Mouse (Mus musculus) embryo, embryonic 9.5 days (tissue): ENCODE results near the gene Rnasek.
A peak's percentile ranks its signal among the peaks of the same experiment; 100 is the strongest.

Experiments
- DNase-seq: peaks from one replicate; pipeline ENCODE4 v3.0.0-alpha.2; 2017; ENCODE audit errors: extremely low spot score

The Rnasek gene

GRCm38 (mm10) chr11:70236717-70237116 is 2.9 kb downstream of the Rnasek start:
- no peak for DNase-seq

- DNase-seq = no peak
These were observed 4.3 kb downstream of the Rnasek start for GRCm38 (mm10) chr11:70235254-70235900.

GRCm38 (mm10) chr11:70234497-70234896 is 5.1 kb downstream of the Rnasek start:
- no peak for DNase-seq

GRCm38 (mm10) chr11:70234037-70234436 is 5.6 kb downstream of the Rnasek start:
- DNase-seq = no peak

GRCm38 (mm10) chr11:70233016-70233415 is 6.6 kb downstream of the Rnasek start:
- no peak for DNase-seq

- peak; percentile 81 for DNase-seq
These were observed 7.1 kb downstream of the Rnasek start for GRCm38 (mm10) chr11:70232546-70232945.

GRCm38 (mm10) chr11:70230239-70230727 is 9.4 kb downstream of the Rnasek start:
- DNase-seq = peak; percentile 85

GRCm38 (mm10) chr11:70229260-70230010 is 10.2 kb downstream of the Rnasek start, which contains the start of gene Bcl6b:
Bcl6b (minus strand) TSS chr11:70229798.
- no peak for DNase-seq

- peak; percentile 73 for DNase-seq
These were observed 10.8 kb downstream of the Rnasek start for GRCm38 (mm10) chr11:70228828-70229227.

GRCm38 (mm10) chr11:70227661-70228245 is 11.9 kb downstream of the Rnasek start:
- DNase-seq = no peak

- DNase-seq = no peak
These were observed 12.5 kb downstream of the Rnasek start for GRCm38 (mm10) chr11:70227126-70227525.

GRCm38 (mm10) chr11:70226602-70226890 is 13.1 kb downstream of the Rnasek start:
- DNase-seq = no peak

GRCm38 (mm10) chr11:70225798-70226601 is 13.6 kb downstream of the Rnasek start:
- no peak for DNase-seq

GRCm38 (mm10) chr11:70223724-70224123 is 15.9 kb downstream of the Rnasek start:
- DNase-seq = no peak

- DNase-seq = no peak
These were observed 17.8 kb downstream of the Rnasek start for GRCm38 (mm10) chr11:70221603-70222500.

- DNase-seq = peak; percentile 94
These were observed 18.7 kb downstream of the Rnasek start, which contains the start of gene Slc16a13 for GRCm38 (mm10) chr11:70220731-70221602. Slc16a13 (minus strand) TSS chr11:70221064.

GRCm38 (mm10) chr11:70220323-70220722 is 19.3 kb downstream of the Rnasek start:
- DNase-seq = no peak

- no peak for DNase-seq
These were observed 19.8 kb downstream of the Rnasek start for GRCm38 (mm10) chr11:70219873-70220272.

- DNase-seq = no peak
These were observed 20.7 kb downstream of the Rnasek start for GRCm38 (mm10) chr11:70218741-70219470.
